Mouse (Mus musculus): ENCODE data around the gene Acot11.

DNA sequence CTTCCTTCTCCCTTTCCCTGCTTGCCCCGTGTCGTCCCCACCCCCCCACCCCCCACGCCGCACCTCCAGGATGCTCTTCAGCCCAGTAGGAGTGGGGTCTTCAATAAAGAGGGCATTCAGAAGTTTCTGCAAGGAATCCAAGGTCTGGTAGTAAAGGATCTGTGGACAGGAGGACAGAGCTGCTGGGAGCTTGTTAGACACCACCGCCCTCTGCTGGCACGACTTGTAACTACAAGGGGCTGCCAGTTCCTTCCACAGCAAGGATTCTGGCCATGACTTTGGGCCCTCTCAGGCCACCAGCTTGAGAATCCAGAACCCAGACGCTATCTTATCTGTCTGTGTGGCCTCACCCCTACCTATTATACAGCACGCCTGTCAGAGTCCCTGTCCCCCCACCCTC, 96.4 kb downstream of the Acot11 start:
- TF ChIP-seq CTCF (IDR thresholded peaks at IDR 0.05; ENCODE audit: extremely low read depth, insufficient read depth, low read length), result peak; percentile 98
- TF ChIP-seq POLR2A (IDR thresholded peaks at IDR 0.05; ENCODE audit: extremely low read depth, insufficient read depth, low read length), result no peak
